Mouse (Mus musculus) erythroblast, embryonic 14.5 days (primary cell): Measurements from ENCODE around the gene Zdhhc6. TPM values are rescaled to one million over a fixed set of nuclear protein-coding genes. Genes with fewer than 3 reads are reported as not detected.
A peak's percentile ranks its signal among the peaks of the same experiment; 100 is the strongest.

Source experiments
- H3K27me3 ChIP-seq: 2 replicates; pipeline ENCODE4 v1.6.1; 2012; ENCODE audit warnings: inconsistent platforms; ENCODE audit not compliant: control insufficient read depth
- H3K36me3 ChIP-seq: 2 replicates; pipeline ENCODE4 v1.6.1; 2012; ENCODE audit warnings: mild to moderate bottlenecking, inconsistent platforms; ENCODE audit not compliant: control insufficient read depth
- H3K4me1 ChIP-seq: 2 replicates; pipeline ENCODE4 v1.6.1; 2012; ENCODE audit warnings: inconsistent platforms; ENCODE audit not compliant: control insufficient read depth
- H3K4me3 ChIP-seq: replicated peaks from 2 replicates; pipeline ENCODE3; 2012; ENCODE audit warnings: moderate library complexity, mild to moderate bottlenecking, inconsistent platforms
- H3K9me3 ChIP-seq: 2 replicates; pipeline ENCODE4 v1.6.1; 2012; ENCODE audit warnings: low read length, inconsistent platforms, mixed read lengths; ENCODE audit not compliant: control insufficient read depth
- GATA1 ChIP-seq: IDR thresholded peaks from 2 replicates; pipeline ENCODE4 v1.6.1; 2012; ENCODE audit warnings: low read length, inconsistent platforms, mixed read lengths
- TAL1 ChIP-seq: IDR thresholded peaks from 3 replicates; pipeline ENCODE4 v1.6.1; 2012; ENCODE audit warnings: low read length, inconsistent platforms, mixed read lengths
- polyA plus RNA-seq: library from polyadenylated mRNA; stranded (reverse); fragments of >175 nt; gene quantifications from 2 replicates; pipeline ENCODE4 v1.2.3, GENCODE M21; 2012

The Zdhhc6 gene
- polyA plus RNA-seq, 1 experiment, result 2.3 TPM

GRCm38 (mm10) chr19:55316109-55316714 lies 380 bp upstream of the Zdhhc6 start, which contains the start of gene Vti1a:
Gene Vti1a, plus strand, starts transcription at chr19:55316295.
- H3K4me1 ChIP-seq, result peaks cover 49% of the 10 kb centered on the region
- H3K9me3 ChIP-seq, result no peaks in the 10 kb centered on the region
- H3K4me3 ChIP-seq, result peak within 1 kb of the TSS; percentile 90
- TF ChIP-seq GATA1, result peak; percentile 22; the same call in 1 of the 2 replicates
- TF ChIP-seq TAL1, result no peak
- H3K27me3 ChIP-seq, result no peaks in the 10 kb centered on the region
- peaks cover 43% of the 10 kb centered on the region for H3K36me3 ChIP-seq

- Histone ChIP-seq H3K36me3 (peaks cover 62% of the 10 kb centered on the region), H3K4me1 (peaks cover 44% of the 10 kb centered on the region), H3K27me3 (no peaks in the 10 kb centered on the region), H3K4me3 (peak overlapping the region; percentile 20), H3K9me3 (no peaks in the 10 kb centered on the region)
- TF ChIP-seq GATA1 (no peak), TAL1 (no peak)
Observed at GRCm38 (mm10) chr19:55313649-55314048, 2.2 kb downstream of the Zdhhc6 start.

GRCm38 (mm10) chr19:55311874-55312273 lies 4.0 kb downstream of the Zdhhc6 start:
- Histone ChIP-seq H3K9me3 (no peaks in the 10 kb centered on the region), H3K27me3 (no peaks in the 10 kb centered on the region), H3K4me3 (no peak overlapping the region), H3K36me3 (peaks cover 75% of the 10 kb centered on the region), H3K4me1 (peaks cover 34% of the 10 kb centered on the region)
- TF ChIP-seq TAL1, result no peak

GRCm38 (mm10) chr19:55305024-55305423 lies 10.8 kb downstream of the Zdhhc6 start:
- Histone ChIP-seq H3K27me3 (no peaks in the 10 kb centered on the region), H3K9me3 (no peaks in the 10 kb centered on the region), H3K4me3 (no peak overlapping the region), H3K36me3 (peaks cover 95% of the 10 kb centered on the region), H3K4me1 (peaks cover 7% of the 10 kb centered on the region)
- TF ChIP-seq TAL1 (no peak), GATA1 (no peak)

GRCm38 (mm10) chr19:55300525-55300924 lies 15.3 kb downstream of the Zdhhc6 start:
- Histone ChIP-seq H3K27me3 (no peaks in the 10 kb centered on the region), H3K4me3 (no peak overlapping the region), H3K9me3 (no peaks in the 10 kb centered on the region), H3K4me1 (peaks cover 20% of the 10 kb centered on the region), H3K36me3 (peaks cover 95% of the 10 kb centered on the region)
- TF ChIP-seq GATA1, result no peak
- TF ChIP-seq TAL1, result no peak

GRCm38 (mm10) chr19:55299378-55299777 lies 16.5 kb downstream of the Zdhhc6 start:
- no peaks in the 10 kb centered on the region for H3K27me3 ChIP-seq
- peaks cover 99% of the 10 kb centered on the region for H3K36me3 ChIP-seq
- H3K4me1 ChIP-seq, result peaks cover 29% of the 10 kb centered on the region
- no peaks in the 10 kb centered on the region for H3K9me3 ChIP-seq
- TF ChIP-seq TAL1 (no peak), GATA1 (no peak)
- H3K4me3 ChIP-seq, result no peak overlapping the region

GRCm38 (mm10) chr19:55297961-55298360 lies 17.9 kb downstream of the Zdhhc6 start:
- no peak for TF ChIP-seq TAL1
- H3K36me3 ChIP-seq, result peaks cover 99% of the 10 kb centered on the region
- H3K27me3 ChIP-seq, result no peaks in the 10 kb centered on the region
- H3K9me3 ChIP-seq, result no peaks in the 10 kb centered on the region
- H3K4me3 ChIP-seq, result no peak overlapping the region
- H3K4me1 ChIP-seq, result peaks cover 38% of the 10 kb centered on the region

- Histone ChIP-seq H3K36me3 (peaks cover 99% of the 10 kb centered on the region), H3K9me3 (no peaks in the 10 kb centered on the region), H3K4me3 (no peak overlapping the region), H3K4me1 (peaks cover 41% of the 10 kb centered on the region), H3K27me3 (no peaks in the 10 kb centered on the region)
- TF ChIP-seq TAL1 (no peak), GATA1 (no peak)
Observed at GRCm38 (mm10) chr19:55297489-55297888, 18.3 kb downstream of the Zdhhc6 start.

- TF ChIP-seq TAL1, result no peak
- TF ChIP-seq GATA1, result no peak
- Histone ChIP-seq H3K27me3 (no peaks in the 10 kb centered on the region), H3K4me1 (peaks cover 45% of the 10 kb centered on the region), H3K4me3 (no peak overlapping the region), H3K9me3 (no peaks in the 10 kb centered on the region), H3K36me3 (peaks cover 98% of the 10 kb centered on the region)
Observed at GRCm38 (mm10) chr19:55296301-55296700, 19.5 kb downstream of the Zdhhc6 start.

GRCm38 (mm10) chr19:55295556-55295955 lies 20.3 kb downstream of the Zdhhc6 start:
- H3K27me3 ChIP-seq, result no peaks in the 10 kb centered on the region
- TF ChIP-seq GATA1, result no peak
- no peak for TF ChIP-seq TAL1
- no peaks in the 10 kb centered on the region for H3K9me3 ChIP-seq
- peaks cover 98% of the 10 kb centered on the region for H3K36me3 ChIP-seq
- peaks cover 46% of the 10 kb centered on the region for H3K4me1 ChIP-seq
- H3K4me3 ChIP-seq, result no peak overlapping the region
